Mouse (Mus musculus) 3T3-L1 (cell line): ENCODE results near the gene Rab9.

ENCODE experiments used
- DNase-seq: peaks from one replicate; pipeline ENCODE4 v3.0.0-alpha.2; 2015; ENCODE audit warnings: low read depth, low spot score

The Rab9 gene

DNA sequence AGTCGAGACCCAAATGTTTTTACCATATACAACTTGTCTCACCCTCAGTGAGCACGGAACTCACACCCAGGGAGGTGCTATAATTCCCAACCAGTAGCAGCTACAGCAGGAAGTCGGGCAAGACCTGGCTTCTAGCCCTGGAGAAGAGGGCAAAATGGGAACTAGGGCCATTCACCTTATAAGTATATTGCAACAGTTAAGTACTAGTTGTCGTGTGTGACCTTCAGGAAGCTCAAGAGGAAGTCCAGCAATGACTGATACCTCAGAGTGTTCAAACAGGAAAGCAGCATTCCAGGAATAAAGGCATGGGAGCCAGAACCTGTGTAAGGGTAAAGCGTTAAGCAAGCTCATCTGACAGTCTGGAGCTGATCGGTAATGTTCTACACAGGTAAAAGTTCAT is 26.1 kb downstream of the Rab9 start:
- DNase-seq = no peak

DNA sequence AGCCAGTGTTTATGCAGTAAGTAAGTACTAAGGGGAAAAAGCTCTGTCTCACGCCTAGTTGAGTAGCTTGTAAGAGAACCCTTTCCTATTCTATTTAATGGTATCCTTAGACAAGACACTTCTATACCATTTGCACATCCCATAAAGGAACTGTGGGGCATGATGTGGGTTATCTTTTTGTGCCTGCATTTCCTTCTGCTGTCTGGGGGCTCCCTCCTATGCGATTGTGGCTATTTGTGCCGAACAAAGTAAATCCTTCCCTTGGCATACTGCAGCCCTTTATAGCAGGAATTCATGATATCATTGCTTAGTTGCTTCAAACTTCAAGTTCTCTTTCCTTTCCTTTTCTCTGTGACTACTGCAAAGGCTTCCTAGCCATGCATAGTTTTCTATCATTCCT is 35.1 kb downstream of the Rab9 start:
- no peak for DNase-seq

DNA sequence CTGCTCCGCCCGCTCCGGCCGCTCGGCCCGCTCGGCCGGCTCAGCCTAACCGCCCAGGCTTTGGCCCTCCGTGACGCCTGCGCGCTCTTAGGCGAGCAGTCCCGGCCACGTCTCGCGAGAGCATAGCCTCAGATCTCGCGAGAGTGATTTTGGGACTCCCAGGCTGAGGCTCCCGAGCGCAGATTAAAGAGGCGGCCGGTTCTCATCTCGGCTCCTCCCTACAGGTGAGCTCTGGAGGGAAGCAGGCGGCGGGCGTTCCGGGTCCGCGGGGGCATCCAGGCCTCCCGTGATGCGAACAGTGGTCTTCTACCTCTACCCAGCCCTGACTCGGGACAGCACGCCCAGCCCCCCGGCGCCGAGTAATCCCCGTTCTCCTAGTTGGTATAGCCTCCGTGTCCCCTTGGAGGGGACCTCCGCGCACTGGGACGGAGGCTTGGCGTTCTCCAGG is 39.0 kb downstream of the Rab9 start, which contains the start of gene Ofd1:
TSS of gene Ofd1 (minus strand) at position 89 of the 448 bp plus-strand sequence.
- DNase-seq = peak; percentile 90

DNA sequence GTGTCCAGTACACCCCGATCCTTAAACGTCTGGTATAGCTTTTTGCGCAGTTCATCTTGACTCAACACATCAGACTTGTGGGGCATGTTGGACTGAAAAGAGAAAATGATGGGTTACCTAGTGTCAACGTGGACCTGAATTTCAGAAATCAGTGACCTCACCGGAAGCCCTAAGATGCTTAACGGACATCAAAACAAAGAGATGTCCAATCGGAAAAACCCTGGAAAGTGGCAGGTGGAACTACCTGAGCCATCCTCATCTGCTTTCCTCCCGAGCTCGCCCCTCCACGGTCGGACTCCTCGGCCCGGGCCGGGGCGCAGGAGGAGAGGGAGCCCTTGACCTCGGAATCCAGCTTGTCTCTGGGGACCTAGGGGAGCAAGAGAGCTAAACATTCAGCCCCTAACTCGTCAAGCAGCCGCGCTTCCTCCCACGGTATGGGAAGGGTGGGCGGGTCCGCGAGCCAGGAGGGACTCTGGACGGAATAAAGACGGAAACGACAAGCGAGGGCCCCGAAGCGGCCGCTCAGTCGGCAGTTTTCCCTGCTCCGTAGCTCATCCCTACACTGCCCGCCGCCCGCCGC is 39.5 kb downstream of the Rab9 start, which contains the start of gene Trappc2:
TSS of gene Trappc2 (plus strand) at position 539 of the 580 bp plus-strand sequence.
- peak; percentile 34 for DNase-seq

DNA sequence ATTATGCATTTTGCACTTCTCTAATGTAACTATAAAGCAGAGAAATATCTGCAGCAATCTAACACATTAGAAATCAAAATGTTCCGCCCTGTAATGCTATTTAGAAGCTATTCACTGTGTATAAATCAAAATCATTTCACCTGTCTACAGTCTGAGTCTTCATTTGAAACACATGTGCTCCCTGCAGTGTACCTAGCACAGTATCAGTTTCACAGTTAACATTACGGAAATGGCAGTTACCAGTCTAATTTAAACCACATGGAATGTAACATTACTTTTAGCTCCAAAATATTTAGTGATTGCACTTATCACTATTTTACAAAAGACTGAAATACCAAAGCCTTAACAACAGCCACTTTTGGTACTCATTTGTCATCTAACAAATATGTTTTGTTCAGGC is 44.9 kb downstream of the Rab9 start:
- no peak for DNase-seq

DNA sequence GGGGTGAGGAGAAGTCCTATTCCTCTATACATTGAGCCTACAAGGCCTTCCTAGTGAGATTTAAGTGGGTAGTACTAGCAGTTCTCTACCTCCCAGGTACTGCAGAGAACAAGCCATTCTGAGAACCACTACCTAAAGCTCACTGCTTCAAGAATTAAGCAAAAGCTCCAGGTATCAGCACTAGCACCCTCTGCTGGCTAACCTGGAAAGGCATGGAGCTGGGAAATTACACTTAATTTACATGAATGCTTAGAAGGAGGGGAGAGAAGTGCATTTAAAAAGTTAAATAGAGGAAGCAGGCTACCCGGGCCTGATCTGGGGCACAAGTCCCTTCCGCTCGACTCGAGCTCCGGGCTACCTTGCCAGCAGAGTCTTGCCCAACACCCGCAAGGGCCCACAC is 63.5 kb downstream of the Rab9 start:
- DNase-seq = peak; percentile 32

DNA sequence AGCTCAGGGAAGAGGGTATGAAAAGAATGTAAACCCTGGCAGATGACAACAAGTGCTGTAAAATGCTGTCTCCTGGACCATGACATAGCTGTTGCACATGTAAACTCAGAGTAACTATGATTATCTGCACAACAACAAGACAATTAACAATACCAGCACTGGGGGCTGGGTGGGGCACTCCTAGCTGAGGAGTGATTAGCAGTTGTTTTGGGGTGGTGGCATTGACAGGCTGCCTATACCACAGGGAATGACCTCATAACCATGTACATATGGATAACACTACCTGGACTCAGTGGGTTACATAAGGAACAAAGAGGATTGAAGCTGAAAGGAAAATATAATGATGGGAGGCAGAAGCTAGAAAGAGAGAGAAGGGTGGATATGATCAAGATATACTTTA is 71.8 kb downstream of the Rab9 start:
- no peak for DNase-seq
